Mouse (Mus musculus): ENCODE measurements around the gene Impg2. TPM values are rescaled to one million over a fixed set of nuclear protein-coding genes. Genes with fewer than 3 reads are reported as not detected.

Gene Impg2
- total RNA-seq, 1 experiment from 2014 or later = 0.67 TPM

DNA sequence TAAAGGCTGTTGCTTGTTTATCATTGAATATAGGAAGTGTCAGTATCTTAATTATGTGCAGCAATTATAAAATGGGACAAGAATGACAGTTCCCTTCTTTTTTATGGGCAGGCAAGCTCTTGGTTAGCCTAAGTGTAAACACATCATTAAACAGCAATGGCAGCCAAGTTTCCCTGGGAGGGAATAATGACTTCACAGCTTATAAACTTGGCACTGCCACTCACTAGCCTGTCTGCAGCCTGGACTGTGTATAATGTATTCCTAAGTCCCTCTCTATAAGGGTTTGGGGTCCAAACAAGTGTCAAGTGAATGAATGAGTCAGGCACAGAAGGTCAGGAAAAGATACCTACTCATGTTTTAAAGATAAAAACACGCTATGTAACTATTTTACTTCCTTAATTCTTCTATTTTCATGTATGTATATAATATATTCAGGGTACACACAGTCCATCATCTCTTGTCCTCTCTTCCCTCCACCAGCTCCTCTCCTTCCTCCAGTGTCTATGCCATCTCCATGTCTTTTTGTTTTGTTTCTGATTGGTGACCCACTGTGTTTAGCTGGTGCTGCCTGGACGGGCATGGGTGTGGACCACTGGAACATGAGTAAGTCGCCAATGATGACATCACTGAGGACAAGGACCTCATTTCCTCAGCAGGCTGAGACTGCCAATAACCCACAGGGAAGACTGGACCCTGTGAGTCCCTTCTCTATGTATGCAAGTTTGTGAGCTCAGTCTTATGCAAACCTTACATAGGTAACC lies 92.0 kb downstream of the Impg2 start:
- ATAC-seq (replicated peaks; ENCODE audit: insufficient number of reproducible peaks, low FRiP score, low TSS enrichment, poor library complexity, severe bottlenecking) = no peak

DNA sequence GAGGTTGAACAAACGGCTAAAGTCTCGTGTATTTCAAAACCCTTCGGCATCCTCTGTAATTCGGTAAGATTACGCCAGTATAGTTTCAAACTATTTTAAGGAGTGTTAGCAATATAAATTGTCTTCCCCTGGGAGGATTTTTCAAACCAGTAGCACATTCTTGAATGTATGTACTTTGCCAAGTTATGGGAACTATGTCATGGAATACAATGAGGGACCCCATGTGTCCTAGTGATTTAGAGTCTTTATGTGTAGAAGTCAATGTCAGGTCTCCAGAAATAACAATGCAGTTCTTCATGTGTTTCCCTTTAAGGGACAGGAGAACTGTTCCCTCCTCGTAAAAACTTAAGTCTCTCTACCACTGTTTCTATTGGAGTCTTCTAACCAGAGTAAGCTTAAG lies 94.1 kb downstream of the Impg2 start:
- ATAC-seq (replicated peaks; ENCODE audit: insufficient number of reproducible peaks, low FRiP score, low TSS enrichment, poor library complexity, severe bottlenecking) = no peak

DNA sequence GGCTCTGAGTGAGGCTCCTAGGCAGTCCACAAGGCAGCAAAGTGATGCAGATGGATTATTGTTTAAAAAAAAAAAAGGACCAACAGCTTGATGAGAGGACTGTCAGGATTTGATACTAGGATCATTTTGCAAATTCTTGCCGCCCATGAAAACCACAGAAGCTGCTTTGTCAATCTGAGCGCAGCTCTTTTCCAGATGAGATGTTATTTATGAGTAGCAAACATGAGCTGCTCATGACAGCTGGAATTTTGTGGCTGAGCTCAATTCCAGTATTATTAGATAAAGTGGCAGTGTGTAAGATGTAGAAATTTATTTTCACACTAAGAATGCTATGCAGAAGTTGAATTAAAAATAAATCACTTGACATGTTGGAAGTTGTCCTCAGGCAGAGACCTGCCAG lies 94.7 kb downstream of the Impg2 start:
- no peak for ATAC-seq (replicated peaks; ENCODE audit: insufficient number of reproducible peaks, low FRiP score, low TSS enrichment, poor library complexity, severe bottlenecking)

DNA sequence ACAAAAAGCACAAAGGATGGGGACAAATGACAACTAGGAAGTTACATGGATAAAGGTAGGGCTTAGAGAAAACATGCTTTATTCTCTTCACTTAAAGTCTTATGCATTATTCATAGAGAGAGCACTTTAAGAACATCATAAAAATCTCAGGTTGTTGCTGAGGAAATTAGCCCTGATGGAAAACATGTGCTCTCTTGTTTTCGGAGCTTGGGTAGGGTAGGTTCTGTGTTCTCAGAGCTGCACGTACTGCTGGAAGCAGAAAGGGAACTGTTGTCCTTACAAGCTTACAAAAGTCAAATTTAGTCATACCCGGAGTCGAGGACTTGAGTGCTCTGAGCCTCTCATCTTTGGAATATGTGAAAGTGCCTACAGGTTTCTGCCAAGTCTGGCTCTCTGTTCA lies 98.9 kb downstream of the Impg2 start:
- ATAC-seq (replicated peaks; ENCODE audit: insufficient number of reproducible peaks, low FRiP score, low TSS enrichment, poor library complexity, severe bottlenecking) = no peak

DNA sequence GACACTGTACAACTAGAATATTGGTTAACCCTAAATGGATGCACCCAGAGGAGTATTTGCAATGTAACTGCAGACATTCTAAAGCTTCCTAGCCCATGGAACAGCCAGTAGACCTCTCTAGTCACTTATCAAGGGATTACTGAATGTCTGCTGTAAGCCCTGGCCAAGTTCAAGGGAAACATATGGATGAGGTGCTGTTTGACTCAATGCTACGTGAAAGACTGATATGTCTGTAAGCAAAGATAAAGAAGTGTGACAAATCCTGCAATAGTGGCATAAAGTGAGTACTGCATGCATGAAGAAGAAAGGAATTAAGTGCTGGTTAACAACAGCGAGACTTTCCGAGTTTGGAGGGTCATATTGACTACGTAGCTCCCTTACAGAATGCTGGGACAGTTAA lies 100.1 kb downstream of the Impg2 start:
- ATAC-seq (replicated peaks; ENCODE audit: insufficient number of reproducible peaks, low FRiP score, low TSS enrichment, poor library complexity, severe bottlenecking) = no peak

DNA sequence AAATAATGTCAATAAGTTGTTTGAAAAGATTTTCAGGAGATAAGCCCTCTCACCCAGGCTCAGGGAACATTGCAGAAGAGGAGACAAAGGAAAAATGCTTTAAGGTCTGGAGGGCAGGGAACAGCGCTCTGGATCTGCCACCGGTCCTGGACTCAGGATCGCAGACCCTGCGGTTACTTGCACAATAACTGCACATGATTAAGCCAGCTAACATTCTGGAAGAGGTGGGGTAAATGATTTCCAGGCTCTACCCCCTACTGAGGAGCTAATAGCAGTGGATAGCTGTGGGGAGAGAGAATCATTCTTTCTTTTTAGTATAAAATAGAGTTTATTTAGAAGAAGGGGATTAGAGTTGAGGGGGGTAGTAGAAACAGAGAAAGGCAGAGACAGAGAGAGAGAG lies 103.5 kb downstream of the Impg2 start:
- ATAC-seq (replicated peaks; ENCODE audit: insufficient number of reproducible peaks, low FRiP score, low TSS enrichment, poor library complexity, severe bottlenecking) = no peak

DNA sequence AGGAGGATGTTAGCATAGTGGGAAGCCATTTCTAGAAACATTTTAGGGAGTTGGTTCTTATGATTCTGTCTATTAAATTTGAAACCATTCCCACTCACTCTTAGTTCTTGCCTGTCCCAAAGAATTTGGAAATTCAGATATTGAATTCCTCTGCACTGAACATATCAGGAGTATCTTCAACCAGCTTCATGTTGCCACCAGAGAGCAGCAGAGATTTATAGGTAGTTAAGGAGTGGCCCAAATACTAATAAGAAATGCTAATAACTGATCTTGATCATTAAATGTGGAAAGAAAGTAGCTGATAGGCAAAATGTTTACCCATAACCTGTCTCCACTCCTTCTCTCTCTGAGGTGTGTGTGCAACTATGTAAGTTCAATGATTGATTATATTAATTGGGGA lies 107.2 kb downstream of the Impg2 start:
- no peak for ATAC-seq (replicated peaks; ENCODE audit: insufficient number of reproducible peaks, low FRiP score, low TSS enrichment, poor library complexity, severe bottlenecking)

Other genes with a start within 250 kb of the Impg2 start
- gene Rpl24, start 238.0 kb upstream of the Impg2 start, total RNA-seq (2017) = 492 to 553 TPM (median 534 TPM) in 3 replicates
- gene Zbtb11, start 230.4 kb upstream of the Impg2 start, total RNA-seq (2017) = 40.7 to 58.5 TPM (median 42.8 TPM) in 3 replicates
- 107 to 153 TPM (median 130 TPM) in 3 replicates for gene Pcnp, start 174.6 kb upstream of the Impg2 start, total RNA-seq (2017)
- 26.5 to 36.3 TPM (median 32.0 TPM) in 3 replicates for gene Trmt10c, start 166.5 kb upstream of the Impg2 start, total RNA-seq (2017)
- 26.3 to 54.9 TPM (median 30.8 TPM) in 3 replicates for gene Senp7, start 156.0 kb upstream of the Impg2 start, total RNA-seq (2017)